Mouse (Mus musculus) CH12.LX (cell line): ENCODE measurements at regions not wholly inside any gene's neighbourhood (a gene's known extent, or its start where the extent isn't known, plus 50 kb on each side); places are given as distances from the start of the nearest gene placed in this dataset.

Source experiments
- DNase-seq: peaks from one replicate; pipeline ENCODE4 v3.0.0-alpha.2; 2013; ENCODE audit errors: extremely low read depth
- H3K27ac ChIP-seq: 2 replicates; pipeline ENCODE4 v1.5.1; 2012; ENCODE audit warnings: low read depth, mild to moderate bottlenecking, control low read depth, moderate library complexity; ENCODE audit not compliant: insufficient read depth
- H3K27me3 ChIP-seq: replicated peaks from 2 replicates; pipeline ENCODE3; 2012; ENCODE audit warnings: inconsistent platforms
- H3K36me3 ChIP-seq, 2 experiments: replicated peaks in 1 of 2; 2 replicates each; pipeline versions ENCODE3 to v1.6.1; 2012; ENCODE audit warnings: inconsistent platforms in 1 of 2, low read length in 1 of 2, mild to moderate bottlenecking in 1 of 2, mixed read lengths in 1 of 2, moderate library complexity in 1 of 2; ENCODE audit not compliant: control insufficient read depth in 1 of 2, insufficient read depth in 1 of 2
- H3K4me1 ChIP-seq, 2 experiments: 2 replicates each; pipeline ENCODE4 v1.6.1; 2012; ENCODE audit warnings: inconsistent platforms in 1 of 2, moderate library complexity in 1 of 2; ENCODE audit not compliant: insufficient read depth in 2 of 2, control insufficient read depth in 1 of 2
- H3K4me2 ChIP-seq: 2 replicates; pipeline ENCODE4 v1.6.1; 2012; ENCODE audit warnings: low read depth, mild to moderate bottlenecking, control low read depth; ENCODE audit not compliant: poor library complexity, insufficient read depth, severe bottlenecking
- H3K4me3 ChIP-seq, 3 experiments: fragments of 150-350 bp in 1 of 3; sonication (generic) in 1 of 3; replicated peaks in 1 of 3; 2 replicates each; pipeline versions ENCODE3 to v1.5.1; 2011 to 2012; ENCODE audit warnings: low read depth in 2 of 3, low read length in 2 of 3, mild to moderate bottlenecking in 2 of 3, moderate library complexity in 2 of 3, control low read depth in 1 of 3, improper control_type of control experiment in 1 of 3, inconsistent platforms in 1 of 3, mixed read lengths in 1 of 3; ENCODE audit not compliant: poor library complexity in 1 of 3
- H3K79me2 ChIP-seq: replicated peaks from 2 replicates; pipeline ENCODE4 v1.6.1; 2012; ENCODE audit warnings: mild to moderate bottlenecking, moderate library complexity; ENCODE audit not compliant: control insufficient read depth, poor library complexity, insufficient read depth, severe bottlenecking; ENCODE audit errors: extremely low read depth
- H3K9ac ChIP-seq: 2 replicates; pipeline ENCODE4 v1.6.1; 2012; ENCODE audit warnings: low read depth, mild to moderate bottlenecking, control low read depth, moderate library complexity; ENCODE audit not compliant: insufficient read depth
- H3K9me3 ChIP-seq: replicated peaks from 2 replicates; pipeline ENCODE3; 2012; ENCODE audit warnings: low read length, inconsistent platforms, mixed read lengths
- BHLHE40 ChIP-seq: IDR thresholded peaks from 2 replicates; pipeline ENCODE4 v1.6.1; 2011; ENCODE audit warnings: mild to moderate bottlenecking, low read depth, low read length, improper control_type of control experiment
- CHD1 ChIP-seq: IDR thresholded peaks from 2 replicates; pipeline ENCODE4 v1.6.1; 2012; ENCODE audit warnings: low read depth, low read length, improper control_type of control experiment, inconsistent platforms
- ELF1 ChIP-seq: IDR thresholded peaks from 2 replicates; pipeline ENCODE4 v1.6.1; 2014; ENCODE audit warnings: low read depth, mild to moderate bottlenecking, inconsistent platforms, low read length, improper control_type of control experiment
- KAT2A ChIP-seq: IDR thresholded peaks from 2 replicates; pipeline ENCODE4 v1.6.1; 2012; ENCODE audit warnings: low read length, improper control_type of control experiment, inconsistent platforms; ENCODE audit not compliant: insufficient replicate concordance
- MAX ChIP-seq: IDR thresholded peaks from 2 replicates; pipeline ENCODE4 v1.6.1; 2011; ENCODE audit warnings: low read length, improper control_type of control experiment
- MAZ ChIP-seq: IDR thresholded peaks from 2 replicates; pipeline ENCODE4 v1.6.1; 2012; ENCODE audit warnings: low read depth, mild to moderate bottlenecking, inconsistent platforms, low read length, improper control_type of control experiment, moderate library complexity
- NRF1 ChIP-seq: IDR thresholded peaks from 2 replicates; pipeline ENCODE4 v1.6.1; 2014; ENCODE audit warnings: low read depth, mild to moderate bottlenecking, inconsistent platforms, low read length, improper control_type of control experiment, moderate library complexity
- PAX5 ChIP-seq: IDR thresholded peaks from 2 replicates; pipeline ENCODE4 v1.6.1; 2012; ENCODE audit warnings: low read length, inconsistent platforms, mixed read lengths
- POLR2AphosphoS2 ChIP-seq: IDR thresholded peaks from 2 replicates; pipeline ENCODE4 v1.6.1; 2011; ENCODE audit warnings: low read depth, low read length, improper control_type of control experiment
- RAD21 ChIP-seq: IDR thresholded peaks from 2 replicates; pipeline ENCODE4 v1.6.1; 2011; ENCODE audit warnings: low read depth, mild to moderate bottlenecking, low read length, improper control_type of control experiment, moderate library complexity
- RCOR1 ChIP-seq: conservative IDR thresholded peaks from 2 replicates; pipeline ENCODE4 v1.6.1; 2012; ENCODE audit warnings: low read depth, mild to moderate bottlenecking, inconsistent platforms, low read length, improper control_type of control experiment
- UBTF ChIP-seq: IDR thresholded peaks from 2 replicates; pipeline ENCODE4 v1.6.1; 2012; ENCODE audit warnings: low read depth, mild to moderate bottlenecking, inconsistent platforms, low read length, improper control_type of control experiment, moderate library complexity
- USF2 ChIP-seq: conservative IDR thresholded peaks from 2 replicates; pipeline ENCODE4 v1.6.1; 2011; ENCODE audit warnings: low read depth, low read length, improper control_type of control experiment
- ZMIZ1 ChIP-seq: IDR thresholded peaks from 2 replicates; pipeline ENCODE4 v1.6.1; 2012; ENCODE audit warnings: low read depth, mild to moderate bottlenecking, inconsistent platforms, low read length, improper control_type of control experiment
- ZNF384 ChIP-seq: IDR thresholded peaks from 2 replicates; pipeline ENCODE4 v1.6.1; 2012; ENCODE audit warnings: low read depth, low read length, improper control_type of control experiment, inconsistent platforms
- dilution Hi-C: fragments of 300-500 bp; cut with MboI; formaldehyde crosslinking; loops from 2 replicates; pipeline ENCODE4 v1.14.3; 2020; ENCODE audit warnings: low sequenced_read_pairs; ENCODE audit not compliant: extremely low pct_unique_long_range_greater_than_20kb, extremely low pct_ligation_motif_present
- in situ Hi-C: fragments of 300-500 bp; cut with MboI; formaldehyde crosslinking; loops from 3 replicates; pipeline ENCODE4 v1.14.3; 2019; ENCODE audit warnings: low sequenced_read_pairs, low pct_ligation_motif_present, low pct_unique_long_range_greater_than_20kb, mixed read lengths

GRCm38 (mm10) chr3:56730849-56731248, 547.3 kb upstream of the Nbea start:
- peaks cover 49% of the 10 kb centered on the region for H3K9me3 ChIP-seq
- H3K27me3 ChIP-seq: no peaks in the 10 kb centered on the region
- no peak overlapping the region for H3K27ac ChIP-seq
- H3K4me1 ChIP-seq: no peaks in the 10 kb centered on the region
- in situ Hi-C loops (no loop called here), dilution Hi-C loops (no loop called here)
- no peaks in the 10 kb centered on the region for H3K79me2 ChIP-seq
- H3K9ac ChIP-seq: no peak overlapping the region
- no peaks in the 10 kb centered on the region for H3K36me3 ChIP-seq
- no peak for TF ChIP-seq NRF1
- no peak for TF ChIP-seq ZNF384
- TF ChIP-seq CHD1: no peak
- TF ChIP-seq USF2: no peak
- no peak for TF ChIP-seq ZMIZ1
- no peak for TF ChIP-seq POLR2AphosphoS2
- no peak overlapping the region for H3K4me2 ChIP-seq
- H3K4me3 ChIP-seq: no peak overlapping the region
- no peak for DNase-seq

- Histone ChIP-seq H3K9ac (no peak overlapping the region), H3K27ac (no peak overlapping the region), H3K4me1 (no peaks in the 10 kb centered on the region), H3K36me3 (no peaks in the 10 kb centered on the region), H3K4me2 (no peak overlapping the region), H3K4me3 (no peak overlapping the region), H3K9me3 (peaks cover 33% of the 10 kb centered on the region), H3K79me2 (no peaks in the 10 kb centered on the region), H3K27me3 (no peaks in the 10 kb centered on the region)
- in situ Hi-C loops: no loop called here
- dilution Hi-C loops: no loop called here
- TF ChIP-seq PAX5: no peak
- no peak for TF ChIP-seq MAZ
- no peak for TF ChIP-seq CHD1
- TF ChIP-seq POLR2AphosphoS2: no peak
- no peak for TF ChIP-seq UBTF
- no peak for TF ChIP-seq ELF1
- no peak for TF ChIP-seq ZNF384
- TF ChIP-seq RCOR1: no peak
- TF ChIP-seq KAT2A: no peak
- TF ChIP-seq MAX: no peak
- no peak for TF ChIP-seq BHLHE40
- TF ChIP-seq NRF1: no peak
- no peak for DNase-seq
Observed at GRCm38 (mm10) chr3:56724991-56725390, 541.5 kb upstream of the Nbea start.

- in situ Hi-C loops: no loop called here
- no peaks in the 10 kb centered on the region for H3K36me3 ChIP-seq
- dilution Hi-C loops: no loop called here
Observed at GRCm38 (mm10) chr3:56708260-56708659, 524.8 kb upstream of the Nbea start.

More at GRCm38 (mm10) chr3:56708260-56708659, 524.8 kb upstream of the Nbea start:
- Histone ChIP-seq H3K9ac (no peak overlapping the region), H3K27ac (no peak overlapping the region), H3K4me1 (no peaks in the 10 kb centered on the region), H3K27me3 (no peaks in the 10 kb centered on the region), H3K4me2 (no peak overlapping the region), H3K79me2 (no peaks in the 10 kb centered on the region), H3K9me3 (peaks cover 29% of the 10 kb centered on the region), H3K4me3 (no peak overlapping the region)
- TF ChIP-seq ELF1 (no peak), RAD21 (no peak), USF2 (no peak)
- no peak for DNase-seq
